Mouse (Mus musculus) spleen, adult 2 months (tissue): ENCODE data around the gene Gpkow.

Experiments used
- CTCF ChIP-seq: fragments of 200-500 bp; IDR thresholded peaks from 2 replicates; pipeline ENCODE4 v1.5.1; 2011; ENCODE audit warnings: mild to moderate bottlenecking, inconsistent platforms; ENCODE audit not compliant: insufficient read depth, insufficient read length, insufficient replicate concordance; ENCODE audit errors: extremely low read depth
- POLR2A ChIP-seq: fragments of 200-500 bp; IDR thresholded peaks from 2 replicates; pipeline ENCODE4 v1.6.1; 2011; ENCODE audit warnings: low read depth, low read length, inconsistent platforms

- TF ChIP-seq POLR2A: no peak
- no peak for TF ChIP-seq CTCF
Observed at GRCm38 (mm10) chrX:7745429-7745828, 48.5 kb downstream of the Gpkow start.
